Mouse (Mus musculus) lung, adult 2 months (tissue): ENCODE data around the gene Pip4k2b.

ENCODE experiments used
- CTCF ChIP-seq: fragments of 200-500 bp; IDR thresholded peaks from 2 replicates; pipeline ENCODE4 v1.5.1; 2011; ENCODE audit warnings: mild to moderate bottlenecking, low read length, control low read depth; ENCODE audit not compliant: insufficient read depth
- POLR2A ChIP-seq: fragments of 200-500 bp; IDR thresholded peaks from 2 replicates; pipeline ENCODE4 v1.6.1; 2011; ENCODE audit warnings: low read depth, mild to moderate bottlenecking, control low read depth, low read length, borderline replicate concordance; ENCODE audit errors: extremely low read depth

DNA sequence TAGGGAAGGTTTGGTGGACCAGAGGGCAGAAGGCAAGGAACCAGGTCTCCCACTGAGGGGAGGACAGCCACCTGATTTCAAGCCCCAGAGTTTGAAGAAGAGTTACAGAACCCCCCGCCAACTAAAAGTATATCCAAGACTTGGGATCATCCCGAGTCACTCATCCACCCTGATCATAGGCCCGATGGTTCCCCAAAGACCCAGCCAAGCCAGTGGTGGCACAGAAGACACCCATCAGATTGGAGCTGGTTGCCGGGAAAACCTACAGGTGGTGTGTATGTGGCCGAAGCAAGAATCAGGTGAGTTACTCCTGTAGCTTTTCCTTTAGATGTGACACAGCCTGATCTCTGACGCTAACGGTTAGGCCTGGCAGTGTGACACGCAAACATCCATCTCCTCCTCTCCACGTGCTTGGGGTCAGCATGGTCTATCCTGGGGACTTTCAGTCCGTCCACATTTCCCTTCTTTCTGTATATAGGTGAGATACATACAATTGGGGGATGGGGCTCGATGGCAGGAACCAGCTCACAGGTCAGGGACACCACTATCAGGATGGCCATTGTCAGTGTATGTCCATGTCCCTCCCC is 58.1 kb downstream of the Pip4k2b start:
- TF ChIP-seq CTCF, result no peak
- no peak for TF ChIP-seq POLR2A
